Mouse (Mus musculus) hindbrain, embryonic 14.5 days (tissue): ENCODE measurements around the gene Klhdc9. TPM values are rescaled to one million over a fixed set of nuclear protein-coding genes. Genes with fewer than 3 reads are reported as not detected.

Source experiments
- ATAC-seq: fragments of 200-750 bp; cut with Nextera tagmentation; 2 replicates; pipeline ENCODE4 v1.8.0; 2017; ENCODE audit warnings: moderate number of reproducible peaks, mild to moderate bottlenecking, moderate TSS enrichment, moderate library complexity; ENCODE audit not compliant: low FRiP score
- DNase-seq: peaks from one replicate; pipeline ENCODE4 v3.0.0-alpha.2; 2015; ENCODE audit warnings: low spot score
- H3K27ac ChIP-seq: fragments of 300-500 bp; sonication (generic); 2 replicates; pipeline ENCODE4 v1.5.1; 2014; ENCODE audit warnings: mild to moderate bottlenecking, moderate library complexity
- H3K27me3 ChIP-seq: fragments of 300-500 bp; sonication (generic); 2 replicates; pipeline ENCODE4 v1.6.1; 2014; ENCODE audit warnings: mild to moderate bottlenecking, low read length, mixed read lengths; ENCODE audit not compliant: control insufficient read depth, insufficient read depth
- H3K36me3 ChIP-seq: fragments of 300-500 bp; sonication (generic); replicated peaks from 2 replicates; pipeline ENCODE4 v1.6.1; 2014; ENCODE audit not compliant: control insufficient read depth, insufficient read depth
- H3K4me1 ChIP-seq: fragments of 300-500 bp; sonication (generic); replicated peaks from 2 replicates; pipeline ENCODE4 v1.6.1; 2014; ENCODE audit warnings: antibody characterized with exemption, low read length, mixed read lengths; ENCODE audit not compliant: control insufficient read depth, insufficient read depth
- H3K4me2 ChIP-seq: fragments of 300-500 bp; sonication (generic); replicated peaks from 2 replicates; pipeline ENCODE4 v1.6.1; 2014; ENCODE audit warnings: mild to moderate bottlenecking, moderate library complexity
- H3K4me3 ChIP-seq: fragments of 300-500 bp; sonication (generic); replicated peaks from 2 replicates; pipeline ENCODE4 v1.5.1; 2014; ENCODE audit warnings: mild to moderate bottlenecking, low read length
- H3K9ac ChIP-seq: fragments of 300-500 bp; sonication (generic); 2 replicates; pipeline ENCODE4 v1.6.1; 2014
- H3K9me3 ChIP-seq: fragments of 300-500 bp; sonication (generic); 2 replicates; pipeline ENCODE4 v1.6.1; 2016; ENCODE audit warnings: low read length; ENCODE audit not compliant: control insufficient read depth
- WGBS: fragments of 180-500 bp; shearing (Covaris S2); extraction: QIAGEN DNeasy Blood & Tissue Kit; methylation state at CpG from one replicate; pipeline ENCODE4 v1.1.7; 2014; 5-methylcytosine and 5-hydroxymethylcytosine counted together
- polyA plus RNA-seq: library from polyadenylated mRNA; unstranded; fragments of >200 nt; fragmentation: Nextera tagmentation; extraction: Ambion mirVana; gene quantifications from 2 replicates; pipeline ENCODE4 v1.2.1, GENCODE M21; 2014

Klhdc9 gene
- polyA plus RNA-seq, 1 experiment from 2014 or later = 3.9 TPM

DNA sequence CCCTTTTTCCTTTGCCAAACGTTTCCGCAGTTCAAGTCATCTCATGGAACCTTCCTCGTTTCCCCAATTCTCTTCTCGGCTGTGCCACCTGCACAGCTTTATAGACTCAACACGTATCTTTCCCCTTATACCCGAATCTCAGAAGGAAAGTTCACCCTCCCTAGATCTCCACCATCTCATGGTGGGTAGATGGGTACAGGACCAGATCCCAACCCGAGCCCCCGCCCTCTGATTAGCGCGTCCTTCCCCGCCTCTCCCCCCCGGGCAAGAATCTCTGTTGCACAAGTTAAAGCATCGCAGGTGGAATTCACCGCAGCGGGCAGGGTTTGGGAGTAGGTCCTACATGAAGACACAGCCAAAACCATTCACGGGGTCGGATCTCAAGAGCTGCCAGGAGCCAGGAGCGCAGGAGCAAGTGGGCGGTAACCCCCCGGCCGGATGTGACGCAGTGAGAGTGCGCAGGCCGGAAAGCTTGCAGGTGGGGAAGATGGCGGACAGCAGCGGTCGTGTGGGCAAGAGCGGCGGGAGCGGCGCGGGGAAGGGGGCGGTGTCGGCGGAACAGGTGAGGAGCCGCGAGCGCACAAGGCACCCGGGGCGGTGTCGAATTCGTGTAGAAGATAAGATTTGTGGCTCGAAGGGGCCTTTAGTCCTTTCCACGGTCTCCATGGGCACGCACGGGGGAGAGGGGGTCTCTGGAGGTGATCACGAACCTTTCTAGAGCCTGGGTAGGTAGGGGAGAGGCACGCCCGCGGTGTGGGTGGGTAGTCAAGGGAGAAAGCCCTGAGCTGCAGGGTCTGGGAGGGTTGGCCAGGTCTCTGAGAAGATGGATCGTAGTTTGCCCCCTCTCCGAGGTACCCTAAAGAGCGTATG, 15.1 kb downstream of the Klhdc9 start, which contains the start of the genes Nit1 and Pfdn2:
Gene Nit1, minus strand, starts transcription at position 422 of the 870 bp plus-strand sequence.
Gene Pfdn2, plus strand, starts transcription at position 446 of the 870 bp plus-strand sequence.
- Histone ChIP-seq H3K27me3 (no peaks in the 10 kb centered on the region), H3K4me2 (peak within 1 kb of the TSS; percentile 90), H3K9me3 (peaks cover 6% of the 10 kb centered on the region; the same call in 1 of the 2 replicates), H3K4me1 (peaks cover 24% of the 10 kb centered on the region), H3K4me3 (peak within 1 kb of the TSS; percentile 92), H3K9ac (peak within 1 kb of the TSS; percentile 83), H3K27ac (peak within 1 kb of the TSS; percentile 72), H3K36me3 (peaks cover 33% of the 10 kb centered on the region)
- ATAC-seq (peak; percentile 95), DNase-seq (peak; percentile 96)
- WGBS = 1% methylated on average over 53 of the region's 53 CpGs

DNA sequence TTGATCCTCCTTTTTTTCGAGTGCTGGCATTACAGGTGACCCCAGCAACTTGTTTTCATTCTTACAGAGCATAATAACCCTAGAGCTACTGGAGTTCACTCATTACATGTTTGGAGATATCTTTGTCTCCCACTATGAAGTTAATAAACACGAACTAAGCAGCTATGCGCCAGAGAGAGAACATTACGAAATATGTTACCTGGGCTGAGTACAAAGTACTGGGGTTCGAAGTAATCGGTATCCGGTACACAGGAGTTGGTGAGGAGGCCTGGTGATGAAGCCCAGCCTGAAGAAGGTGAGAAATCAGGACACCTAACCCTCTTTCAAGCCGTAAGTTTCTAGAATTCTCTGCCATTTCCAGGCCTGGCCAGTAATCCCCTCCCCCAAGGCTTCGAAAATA, 15.9 kb downstream of the Klhdc9 start:
- H3K36me3 ChIP-seq = peaks cover 41% of the 10 kb centered on the region
- H3K27me3 ChIP-seq = no peaks in the 10 kb centered on the region
- H3K9me3 ChIP-seq = peaks cover 6% of the 10 kb centered on the region; the same call in 1 of the 2 replicates
- 81% methylated on average over 9 of the region's 9 CpGs for WGBS
- peaks cover 24% of the 10 kb centered on the region for H3K4me1 ChIP-seq
- H3K9ac ChIP-seq = peak overlapping the region; percentile 83
- H3K4me2 ChIP-seq = peak overlapping the region; percentile 90
- peak overlapping the region; percentile 92 for H3K4me3 ChIP-seq
- H3K27ac ChIP-seq = no peak overlapping the region
- DNase-seq (no peak), ATAC-seq (no peak)

DNA sequence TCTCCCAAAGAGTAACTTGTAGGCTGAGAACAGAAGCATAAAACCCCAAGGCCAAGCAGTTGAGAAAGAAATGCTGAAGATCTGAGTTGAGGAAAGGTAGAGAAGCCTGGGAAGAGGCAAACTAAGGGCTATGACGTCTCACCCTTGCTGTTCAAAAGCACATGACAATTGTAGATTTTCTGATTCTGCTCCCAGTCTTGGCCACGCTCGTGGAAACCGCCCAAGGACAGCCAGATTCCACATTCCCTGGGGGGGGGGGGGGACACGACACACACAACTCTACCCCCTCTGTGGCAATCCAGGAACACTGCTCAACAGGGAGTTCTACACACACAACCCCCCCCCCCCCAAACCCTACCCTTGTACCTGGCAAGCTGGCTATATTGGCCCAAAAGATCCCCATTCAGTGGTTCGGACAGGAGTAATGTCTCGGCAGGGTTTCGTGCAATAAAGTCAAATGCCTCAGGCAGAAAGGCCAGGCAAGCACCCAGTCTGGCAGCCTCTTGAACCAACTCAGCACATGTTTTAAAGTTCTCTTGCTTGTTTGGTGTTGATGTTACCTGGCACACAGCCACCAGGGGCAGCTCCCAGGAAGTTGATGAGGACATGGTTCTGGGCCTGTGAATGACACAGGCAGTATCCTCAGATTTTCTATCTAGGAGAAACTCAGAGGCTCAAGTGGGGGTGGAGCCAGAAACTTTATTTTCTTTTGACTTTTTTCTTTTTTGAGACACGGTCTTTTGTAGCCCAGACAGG, 16.5 kb downstream of the Klhdc9 start:
- Histone ChIP-seq H3K36me3 (peaks cover 47% of the 10 kb centered on the region), H3K9ac (no peak overlapping the region), H3K27ac (no peak overlapping the region), H3K4me1 (peaks cover 24% of the 10 kb centered on the region), H3K27me3 (no peaks in the 10 kb centered on the region), H3K9me3 (peaks cover 6% of the 10 kb centered on the region; the same call in 1 of the 2 replicates), H3K4me3 (peak overlapping the region; percentile 92; the same call in 1 of the 2 replicates), H3K4me2 (no peak overlapping the region)
- ATAC-seq (no peak), DNase-seq (no peak)
- 81% methylated on average over 9 of the region's 9 CpGs for WGBS

DNA sequence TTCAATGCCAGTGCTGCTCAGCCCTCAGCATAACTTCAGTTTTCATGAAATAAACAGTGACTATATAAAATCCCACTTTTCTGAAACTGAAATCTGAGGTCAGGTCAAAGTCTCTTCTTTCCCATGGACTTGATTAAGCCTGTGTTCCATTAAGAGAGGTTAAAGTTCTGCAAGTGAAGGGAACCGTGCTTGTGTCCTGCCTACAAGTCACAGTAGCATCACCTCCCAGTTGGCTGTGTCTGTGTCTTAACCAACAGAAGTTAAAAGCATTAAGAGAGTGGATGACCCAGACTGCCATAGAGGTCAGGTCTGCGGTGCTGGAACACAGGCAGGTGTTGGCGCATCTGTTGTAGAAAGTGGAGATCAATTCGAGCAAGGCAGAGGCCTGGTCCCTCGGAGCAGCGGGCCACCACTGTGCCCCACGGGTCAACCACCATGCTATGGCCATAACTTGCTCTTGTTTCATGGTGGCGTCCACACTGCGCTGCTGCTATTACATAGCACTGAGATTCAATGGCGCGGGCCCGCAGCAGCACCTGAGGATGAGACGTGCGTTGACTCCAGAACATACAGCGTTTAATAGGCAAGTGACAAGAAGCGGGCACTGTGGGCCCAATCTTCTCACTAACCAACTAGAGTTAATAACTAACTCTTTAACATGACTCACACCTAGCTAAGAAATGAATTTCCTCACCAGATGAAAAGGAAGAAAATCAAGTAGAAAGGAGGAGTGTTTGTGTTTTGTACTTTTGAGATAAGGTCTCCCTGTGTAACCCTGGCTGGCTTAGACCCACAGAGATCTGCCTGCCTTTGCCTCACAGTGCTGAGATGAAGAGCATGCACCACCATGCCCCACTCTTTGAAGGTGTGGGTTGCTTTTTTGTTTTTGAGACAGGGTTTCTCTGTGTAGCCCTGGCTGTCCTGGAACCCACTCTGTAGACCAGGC, 18.1 kb downstream of the Klhdc9 start:
- Histone ChIP-seq H3K4me2 (no peak overlapping the region), H3K36me3 (peaks cover 62% of the 10 kb centered on the region), H3K4me3 (no peak overlapping the region), H3K9me3 (peaks cover 6% of the 10 kb centered on the region; the same call in 1 of the 2 replicates), H3K9ac (no peak overlapping the region), H3K27me3 (no peaks in the 10 kb centered on the region), H3K27ac (no peak overlapping the region), H3K4me1 (peaks cover 24% of the 10 kb centered on the region)
- WGBS = 96% methylated on average over 16 of the region's 16 CpGs
- DNase-seq (no peak), ATAC-seq (no peak)

DNA sequence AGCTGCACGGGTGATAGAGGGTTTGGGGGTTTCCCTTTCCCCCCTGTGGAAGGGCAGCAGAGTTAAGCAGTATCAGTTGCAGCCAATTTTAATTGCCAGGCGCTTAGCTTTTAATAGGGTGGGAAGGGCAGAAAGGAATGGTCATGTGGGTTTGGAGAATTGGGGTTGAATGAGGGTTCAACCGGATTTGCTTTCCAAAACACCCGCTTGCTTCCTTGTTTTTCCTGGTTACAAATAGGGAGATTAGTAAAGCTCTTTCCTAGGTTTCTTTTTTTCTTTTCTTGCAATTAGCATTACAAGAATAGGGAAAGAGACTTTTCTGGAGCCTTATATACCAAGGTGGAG, 30.4 kb downstream of the Klhdc9 start:
- Histone ChIP-seq H3K4me3 (peak overlapping the region; percentile 89), H3K4me2 (peak overlapping the region; percentile 78), H3K27me3 (no peaks in the 10 kb centered on the region), H3K36me3 (peaks cover 14% of the 10 kb centered on the region), H3K4me1 (peaks cover 33% of the 10 kb centered on the region), H3K9me3 (no peaks in the 10 kb centered on the region), H3K9ac (peak overlapping the region; percentile 81), H3K27ac (peak overlapping the region; percentile 95)
- no peak for ATAC-seq
- DNase-seq = peak; percentile 40
- WGBS = under 1% methylated on average over 4 of the region's 4 CpGs

DNA sequence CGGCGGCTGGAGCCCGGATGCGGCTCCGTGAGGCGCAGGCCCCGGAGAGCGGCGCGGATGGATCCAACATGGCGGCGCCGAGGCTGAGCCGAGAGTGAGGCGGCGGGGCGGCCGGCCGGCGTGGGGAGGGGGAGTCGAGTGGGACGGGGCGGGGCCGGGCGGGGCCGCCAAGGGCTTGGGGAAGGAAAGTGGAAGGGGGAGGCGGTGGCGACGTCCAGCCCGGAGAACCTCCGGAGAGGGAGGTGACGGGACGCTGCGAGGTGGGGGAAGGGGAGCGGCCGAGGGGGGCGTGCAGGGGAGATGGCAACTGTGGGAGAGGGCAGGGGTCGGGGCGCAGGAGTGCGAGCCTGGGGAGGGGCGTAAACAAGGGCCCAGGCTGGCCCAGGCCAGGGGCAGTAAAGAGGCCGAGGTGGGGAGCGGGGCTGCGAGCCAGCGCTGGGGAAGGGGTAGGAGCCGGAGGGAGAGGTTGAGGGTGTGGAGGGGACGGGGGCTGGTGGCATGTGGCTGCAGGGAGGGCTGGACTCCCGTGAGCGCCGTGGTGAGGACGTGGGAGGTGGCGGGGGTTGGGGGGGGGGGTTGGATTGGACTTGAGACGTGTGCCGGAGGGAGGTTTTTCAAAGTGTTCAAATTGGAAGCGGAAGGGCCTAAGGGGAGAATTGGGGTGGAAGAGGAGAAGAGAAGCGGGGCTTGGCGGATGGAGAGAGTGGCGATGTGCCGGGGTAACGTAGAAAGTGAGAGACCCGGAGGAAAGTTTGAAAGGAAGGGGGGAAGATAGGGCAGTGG, 31.0 kb downstream of the Klhdc9 start:
- ATAC-seq (peak; percentile 88), DNase-seq (no peak)
- no peaks in the 10 kb centered on the region for H3K9me3 ChIP-seq
- H3K4me1 ChIP-seq = peaks cover 33% of the 10 kb centered on the region
- H3K36me3 ChIP-seq = peaks cover 14% of the 10 kb centered on the region
- H3K9ac ChIP-seq = peak overlapping the region; percentile 81
- peak overlapping the region; percentile 78 for H3K4me2 ChIP-seq
- H3K27me3 ChIP-seq = no peaks in the 10 kb centered on the region
- H3K27ac ChIP-seq = peak overlapping the region; percentile 95
- H3K4me3 ChIP-seq = peak overlapping the region; percentile 89
- WGBS = under 1% methylated on average over 49 of the region's 61 CpGs

DNA sequence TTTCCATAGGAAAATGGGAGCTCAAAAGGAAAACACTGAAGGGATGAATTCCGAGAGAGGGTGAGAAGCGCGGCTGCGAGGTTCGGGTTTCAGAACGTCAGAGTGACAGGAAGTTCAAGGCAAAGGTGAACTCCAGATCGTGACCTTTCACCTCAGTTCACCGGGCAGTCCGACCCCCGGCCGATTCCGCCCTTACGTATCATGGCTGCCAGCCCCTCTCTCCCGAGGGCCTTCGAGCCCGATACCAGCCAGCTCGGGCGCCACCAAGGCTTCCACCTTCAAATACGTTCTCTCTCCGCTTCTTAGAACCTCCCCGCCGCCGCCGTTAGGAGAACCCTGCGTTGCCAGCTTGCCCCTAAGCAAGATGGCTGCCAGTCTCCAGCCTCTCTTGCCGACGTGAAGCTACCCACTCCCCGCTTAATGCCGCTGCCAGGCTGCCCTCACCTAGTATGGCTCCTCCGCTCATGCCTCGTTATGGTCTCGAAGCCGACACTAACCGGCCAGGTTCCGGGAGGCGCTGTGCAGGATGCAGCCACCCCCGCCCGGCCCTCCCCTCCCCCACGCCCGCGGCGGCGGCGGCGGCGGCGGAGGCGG, 31.7 kb downstream of the Klhdc9 start, which contains the start of gene Dedd:
Gene Dedd, plus strand, starts transcription at position 307 of the 594 bp plus-strand sequence.
- Histone ChIP-seq H3K4me1 (peaks cover 33% of the 10 kb centered on the region), H3K27me3 (no peaks in the 10 kb centered on the region), H3K4me2 (peak within 1 kb of the TSS; percentile 78), H3K9ac (peak within 1 kb of the TSS; percentile 81), H3K4me3 (peak within 1 kb of the TSS; percentile 89), H3K9me3 (no peaks in the 10 kb centered on the region), H3K27ac (peak within 1 kb of the TSS; percentile 95), H3K36me3 (peaks cover 11% of the 10 kb centered on the region)
- DNase-seq (peak; percentile 89), ATAC-seq (peak; percentile 96)
- WGBS = 1% methylated on average over 41 of the region's 48 CpGs

DNA sequence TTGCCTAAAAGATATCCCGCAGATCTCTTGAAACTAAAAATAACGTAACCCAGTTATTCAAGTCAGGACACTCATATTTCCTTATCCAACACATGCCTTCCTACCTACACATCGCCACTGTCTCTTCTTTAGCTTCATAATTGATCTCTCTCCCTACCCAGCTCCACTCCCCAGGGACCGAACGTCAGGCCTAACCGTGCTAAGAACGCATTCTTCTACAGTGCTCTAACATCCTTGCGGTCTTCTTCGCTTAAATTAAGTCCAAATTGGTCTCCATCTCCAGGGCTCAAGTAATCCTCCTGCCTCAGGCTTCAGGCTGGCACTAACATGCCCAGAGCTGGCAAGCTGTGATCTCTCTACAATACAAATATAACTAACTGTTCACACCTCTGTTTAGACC, 32.4 kb downstream of the Klhdc9 start:
- no peaks in the 10 kb centered on the region for H3K9me3 ChIP-seq
- peaks cover 33% of the 10 kb centered on the region for H3K4me1 ChIP-seq
- peak overlapping the region; percentile 81 for H3K9ac ChIP-seq
- 35% methylated on average over 9 of the region's 9 CpGs for WGBS
- no peaks in the 10 kb centered on the region for H3K27me3 ChIP-seq
- DNase-seq (peak; percentile 40), ATAC-seq (no peak)
- peak overlapping the region; percentile 78 for H3K4me2 ChIP-seq
- H3K27ac ChIP-seq = peak overlapping the region; percentile 95
- peak overlapping the region; percentile 89 for H3K4me3 ChIP-seq
- H3K36me3 ChIP-seq = peaks cover 13% of the 10 kb centered on the region; the same call in 1 of the 2 replicates
